Mouse (Mus musculus) midbrain, embryonic 11.5 days (tissue): ENCODE data around the gene Casp2. TPM values are rescaled to one million over a fixed set of nuclear protein-coding genes. Genes with fewer than 3 reads are reported as not detected.

ENCODE experiments used
- ATAC-seq: fragments of 200-750 bp; cut with Nextera tagmentation; 2 replicates; pipeline ENCODE4 v1.8.0; 2017; ENCODE audit warnings: moderate TSS enrichment, moderate library complexity; ENCODE audit not compliant: low FRiP score
- DNase-seq: peaks from one replicate; pipeline ENCODE4 v3.0.0; 2015; ENCODE audit warnings: low spot score; ENCODE audit errors: missing footprints
- H3K27ac ChIP-seq: fragments of 300-500 bp; sonication (generic); 2 replicates; pipeline ENCODE4 v1.5.1; 2014; ENCODE audit warnings: low read depth, low read length
- H3K27me3 ChIP-seq: fragments of 300-500 bp; sonication (generic); 2 replicates; pipeline ENCODE4 v1.6.1; 2014; ENCODE audit warnings: mild to moderate bottlenecking, low read length, moderate library complexity, mixed read lengths; ENCODE audit not compliant: control insufficient read depth, insufficient read depth
- H3K36me3 ChIP-seq: fragments of 300-500 bp; sonication (generic); 2 replicates; pipeline ENCODE4 v1.6.1; 2014; ENCODE audit warnings: mild to moderate bottlenecking, low read length, moderate library complexity, mixed read lengths; ENCODE audit not compliant: control insufficient read depth, insufficient read depth
- H3K4me1 ChIP-seq: fragments of 300-500 bp; sonication (generic); 2 replicates; pipeline ENCODE4 v1.6.1; 2014; ENCODE audit warnings: low read length; ENCODE audit not compliant: control insufficient read depth, insufficient read depth
- H3K4me2 ChIP-seq: fragments of 300-500 bp; sonication (generic); 2 replicates; pipeline ENCODE4 v1.6.1; 2014; ENCODE audit warnings: mild to moderate bottlenecking, moderate library complexity
- H3K4me3 ChIP-seq: fragments of 300-500 bp; sonication (generic); 2 replicates; pipeline ENCODE4 v1.5.1; 2014; ENCODE audit warnings: low read depth, low read length
- H3K9ac ChIP-seq: fragments of 300-500 bp; sonication (generic); 2 replicates; pipeline ENCODE4 v1.6.1; 2014; ENCODE audit warnings: low read length
- H3K9me3 ChIP-seq: fragments of 300-500 bp; sonication (generic); 2 replicates; pipeline ENCODE4 v1.6.1; 2016; ENCODE audit warnings: low read length; ENCODE audit not compliant: control insufficient read depth
- WGBS: fragments of 180-500 bp; shearing (Covaris S2); extraction: QIAGEN DNeasy Blood & Tissue Kit; methylation state at CpG from one replicate; pipeline ENCODE4 v1.1.7; 2014; 5-methylcytosine and 5-hydroxymethylcytosine counted together
- polyA plus RNA-seq: library from polyadenylated mRNA; unstranded; fragments of >200 nt; fragmentation: Nextera tagmentation; extraction: Ambion mirVana; gene quantifications from 2 replicates; pipeline ENCODE4 v1.2.1, GENCODE M21; 2014

The Casp2 gene
- polyA plus RNA-seq, 1 experiment from 2014 or later: 70.2 TPM

DNA sequence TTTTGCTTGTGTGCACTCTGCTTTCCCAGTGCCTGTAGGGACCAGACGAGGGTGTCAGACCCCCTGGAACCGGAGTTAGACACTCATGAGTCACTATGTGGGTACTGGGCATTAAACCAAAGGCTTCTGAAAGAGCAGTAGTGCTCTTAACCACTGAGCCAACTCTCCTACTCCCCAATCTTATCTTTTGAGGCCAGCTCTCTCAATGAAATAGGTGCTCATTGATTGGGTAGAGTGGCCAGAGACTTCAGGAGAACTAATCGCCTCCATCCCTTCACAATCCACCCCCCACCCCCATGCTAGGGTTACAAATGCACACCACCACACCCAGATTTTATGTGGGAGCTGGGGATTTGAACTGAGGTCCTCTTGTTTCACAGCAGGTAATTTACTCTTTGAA, 64.0 kb downstream of the Casp2 start:
- H3K36me3 ChIP-seq: no peaks in the 10 kb centered on the region
- peaks cover 7% of the 10 kb centered on the region; the same call in 1 of the 2 replicates for H3K27me3 ChIP-seq
- H3K9ac ChIP-seq: no peak overlapping the region
- DNase-seq: no peak
- ATAC-seq: no peak
- H3K4me2 ChIP-seq: no peak overlapping the region
- 89% methylated on average over 3 of the region's 3 CpGs for WGBS
- no peak overlapping the region for H3K4me3 ChIP-seq
- H3K9me3 ChIP-seq: no peaks in the 10 kb centered on the region
- H3K27ac ChIP-seq: no peak overlapping the region
- H3K4me1 ChIP-seq: peaks cover 5% of the 10 kb centered on the region; the same call in 1 of the 2 replicates

DNA sequence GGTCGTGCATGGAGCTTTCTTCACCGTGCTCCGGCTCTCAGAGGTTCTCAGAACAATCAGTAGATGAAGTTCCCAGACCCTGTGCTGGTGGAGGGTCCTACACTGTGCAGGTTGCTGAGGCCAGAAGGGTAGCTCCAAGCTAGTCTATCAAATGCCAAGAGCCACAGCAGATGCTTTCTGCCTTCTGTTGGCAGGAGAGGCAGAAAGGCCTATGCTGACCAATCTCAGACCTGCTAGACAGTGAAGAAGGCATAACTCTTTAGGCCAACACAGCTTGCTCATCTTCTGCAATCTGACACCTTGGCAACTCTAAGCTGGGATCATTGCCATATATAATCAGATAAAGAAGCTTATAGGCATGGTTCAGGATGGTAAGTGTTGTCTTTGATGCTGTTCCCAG, 65.4 kb downstream of the Casp2 start:
- no peak overlapping the region for H3K4me3 ChIP-seq
- peaks cover 7% of the 10 kb centered on the region; the same call in 1 of the 2 replicates for H3K27me3 ChIP-seq
- H3K4me2 ChIP-seq: no peak overlapping the region
- H3K9ac ChIP-seq: no peak overlapping the region
- H3K36me3 ChIP-seq: no peaks in the 10 kb centered on the region
- no peak overlapping the region for H3K27ac ChIP-seq
- H3K4me1 ChIP-seq: peaks cover 2% of the 10 kb centered on the region; the same call in 1 of the 2 replicates
- ATAC-seq (no peak), DNase-seq (no peak)
- 83% methylated on average over 3 of the region's 3 CpGs for WGBS
- no peaks in the 10 kb centered on the region for H3K9me3 ChIP-seq

DNA sequence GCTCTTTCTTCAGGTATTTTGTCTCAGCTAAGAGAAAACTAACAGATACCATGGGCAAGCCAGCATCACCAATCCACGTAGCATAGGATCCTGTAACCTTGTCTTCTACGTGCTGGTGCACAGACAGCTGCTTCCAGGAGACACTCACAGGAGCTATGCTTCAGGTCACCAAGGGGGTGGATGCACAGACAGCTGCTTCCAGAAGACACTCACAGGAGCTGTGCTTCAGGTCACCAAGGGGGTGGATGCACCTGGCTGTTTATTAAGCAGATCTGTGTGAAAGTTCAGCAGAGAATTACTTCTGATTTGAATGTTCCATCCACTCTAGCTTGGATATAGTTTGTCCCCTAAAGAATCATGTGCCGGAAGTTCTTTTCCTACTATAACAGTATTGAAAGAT, 66.2 kb downstream of the Casp2 start:
- Histone ChIP-seq H3K4me2 (no peak overlapping the region), H3K9ac (no peak overlapping the region), H3K4me1 (peaks cover 2% of the 10 kb centered on the region; the same call in 1 of the 2 replicates), H3K27me3 (peaks cover 7% of the 10 kb centered on the region; the same call in 1 of the 2 replicates), H3K36me3 (no peaks in the 10 kb centered on the region), H3K4me3 (no peak overlapping the region), H3K27ac (no peak overlapping the region), H3K9me3 (no peaks in the 10 kb centered on the region)
- ATAC-seq: no peak
- WGBS: 94% methylated on average over 3 of the region's 3 CpGs
- no peak for DNase-seq

Other genes starting within 250 kb of the Casp2 start
- not detected in 2 replicates for gene Sva, start 226.6 kb upstream of the Casp2 start, polyA plus RNA-seq
- gene Tas2r139, start 124.0 kb upstream of the Casp2 start, polyA plus RNA-seq: not detected in 2 replicates
- gene Tas2r144, start 49.7 kb upstream of the Casp2 start, polyA plus RNA-seq: not detected in 2 replicates
- 15.3 and 15.7 TPM in 2 replicates for gene Gstk1, start 19.1 kb upstream of the Casp2 start, polyA plus RNA-seq
- gene Tmem139, start 3.0 kb upstream of the Casp2 start, polyA plus RNA-seq: 0.19 and 0.23 TPM in 2 replicates
- 1.4 and 1.6 TPM in 2 replicates for gene Clcn1, start 21.7 kb downstream of the Casp2 start, polyA plus RNA-seq
- gene Fam131b, start 59.7 kb downstream of the Casp2 start, polyA plus RNA-seq: 3.0 TPM in 2 replicates
- gene Zyx, start 84.6 kb downstream of the Casp2 start, polyA plus RNA-seq: 53.2 and 60.2 TPM in 2 replicates
- 0.30 and 0.66 TPM in 2 replicates for gene Epha1, start 108.3 kb downstream of the Casp2 start, polyA plus RNA-seq
- not detected in 2 replicates for gene Tas2r143, start 135.3 kb downstream of the Casp2 start, polyA plus RNA-seq
- gene Tas2r135, start 140.4 kb downstream of the Casp2 start, polyA plus RNA-seq: not detected in 2 replicates
- gene Tas2r126, start 169.6 kb downstream of the Casp2 start, polyA plus RNA-seq: not detected in 2 replicates
- not detected in 2 replicates for gene Olfr458, start 200.2 kb downstream of the Casp2 start, polyA plus RNA-seq
- gene Olfr457, start 211.3 kb downstream of the Casp2 start, polyA plus RNA-seq: not detected in 2 replicates
- not detected in 2 replicates for gene Olfr456, start 222.2 kb downstream of the Casp2 start, polyA plus RNA-seq